Mouse (Mus musculus) macrophage (primary cell): ENCODE data around the gene Capn9. TPM values are rescaled to one million over a fixed set of nuclear protein-coding genes. Genes with fewer than 3 reads are reported as not detected.

Experiments used
- H3K27ac ChIP-seq: fragments of 350-480 bp; formaldehyde crosslinking; 2 replicates; pipeline ENCODE4 v1.9.0; 2021
- H3K36me3 ChIP-seq: fragments of 350-480 bp; formaldehyde crosslinking; 2 replicates; pipeline ENCODE4 v1.9.0; 2021; ENCODE audit errors: inconsistent target
- H3K4me3 ChIP-seq: fragments of 350-480 bp; formaldehyde crosslinking; 2 replicates; pipeline ENCODE4 v1.9.0; 2021; ENCODE audit errors: inconsistent target
- H3K79me2 ChIP-seq: fragments of 350-480 bp; formaldehyde crosslinking; 2 replicates; pipeline ENCODE4 v1.9.0; 2021; ENCODE audit errors: inconsistent target
- WGBS: methylation state at CpG from one replicate; pipeline ENCODE4 v1.1.7; 2026; ENCODE audit warnings: inconsistent platforms; ENCODE audit not compliant: missing documents; 5-methylcytosine and 5-hydroxymethylcytosine counted together
- polyA plus RNA-seq: library from polyadenylated mRNA; stranded (reverse); fragments of 250-400 nt; gene quantifications from 3 replicates; pipeline ENCODE4 v1.2.4, GENCODE M21; 2018; ENCODE audit warnings: inconsistent platforms
- total RNA-seq, 78 experiments: library from RNA; depleted of rRNA; stranded (reverse); fragments of 250-400 nt; gene quantifications; 1 replicate in 9 of 78; 2 replicates in 24 of 78; 3 replicates in 43 of 78; 4 replicates in 2 of 78; pipeline ENCODE4 v1.2.4; 2018; ENCODE audit warnings: inconsistent platforms in 56 of 78

Capn9 gene
- total RNA-seq (2018; cell fraction: chromatin; rRNA removed) = not detected
- total RNA-seq (2018; cell fraction: cytosol; rRNA removed) = under 1 TPM in 2 of 26 experiments, not detected in 24; 0.05 to 0.06 TPM
- not detected for total RNA-seq (2018; cell fraction: nucleus; rRNA removed)
- polyA plus RNA-seq = not detected in 3 replicates

DNA sequence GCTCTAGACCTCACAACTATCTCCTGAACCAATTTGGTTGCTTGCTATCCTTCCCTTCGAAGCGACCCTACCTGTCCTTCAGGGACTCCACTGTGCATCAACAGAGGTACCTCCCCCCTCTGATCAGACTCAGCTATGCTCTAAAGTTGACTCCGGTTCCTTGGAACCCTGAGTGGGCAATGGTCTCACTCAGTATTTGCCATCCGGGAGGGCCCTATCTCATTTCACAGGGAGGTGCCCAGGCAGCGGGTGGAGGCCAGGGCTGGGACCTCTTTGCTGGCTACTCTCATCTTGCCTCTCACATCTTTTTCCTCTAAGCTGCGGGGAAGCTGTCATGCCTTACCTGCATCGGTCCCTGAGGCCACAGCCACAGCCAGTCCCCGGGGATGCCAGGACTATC is at the start of gene Capn9:
TSS of gene Capn9 (plus strand) at position 301 of the 400 bp plus-strand sequence.
- no peaks in the 10 kb centered on the region for H3K36me3 ChIP-seq
- H3K27ac ChIP-seq = no peak within 1 kb of the TSS
- WGBS = 86% methylated on average over 8 of the region's 8 CpGs
- H3K79me2 ChIP-seq = no peaks in the 10 kb centered on the region
- no peak within 1 kb of the TSS for H3K4me3 ChIP-seq

DNA sequence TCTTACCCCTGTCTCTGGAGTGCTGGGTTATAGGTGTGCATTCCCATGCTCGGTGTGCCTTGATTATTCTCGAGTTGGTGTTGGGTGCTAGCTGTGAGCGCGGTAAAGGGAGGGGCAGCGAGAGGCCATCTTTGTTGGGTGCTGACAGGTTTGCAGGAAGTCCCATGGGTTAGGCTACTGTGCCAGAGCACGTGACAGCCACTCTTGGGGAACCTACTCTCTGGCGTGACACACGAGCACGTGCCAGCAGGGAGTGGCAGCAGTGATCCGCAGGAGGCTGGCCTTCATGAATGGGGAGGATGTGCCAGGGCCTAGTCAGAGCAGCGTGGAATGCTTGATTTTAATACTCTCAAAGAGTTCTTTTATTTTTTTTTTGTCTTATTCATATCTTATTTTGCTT is 49.6 kb upstream of the Capn9 start:
- Histone ChIP-seq H3K4me3 (no peak overlapping the region), H3K79me2 (peaks cover 69% of the 10 kb centered on the region), H3K27ac (no peak overlapping the region), H3K36me3 (peaks cover 60% of the 10 kb centered on the region)
- 94% methylated on average over 11 of the region's 11 CpGs for WGBS

DNA sequence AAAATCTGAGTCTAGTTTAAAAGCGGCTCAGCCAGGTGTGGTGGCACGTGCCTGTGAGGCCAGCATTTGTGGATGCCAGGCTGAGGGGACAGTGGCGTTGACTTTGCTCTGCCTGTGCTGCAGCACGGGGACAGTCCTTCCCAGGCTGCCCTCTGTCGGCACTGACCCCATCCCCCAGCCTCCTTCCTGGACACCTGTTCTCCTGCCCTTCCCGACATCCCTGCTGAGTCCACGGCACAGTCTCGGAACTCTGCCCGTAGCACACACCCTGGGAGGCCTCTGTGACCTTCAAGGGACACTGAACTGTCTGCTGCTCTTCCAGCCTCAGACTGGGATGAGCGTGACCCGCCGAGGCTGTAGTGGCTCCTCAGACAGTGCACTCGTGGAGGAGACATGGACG is 45.8 kb upstream of the Capn9 start:
- peaks cover 97% of the 10 kb centered on the region for H3K36me3 ChIP-seq
- 91% methylated on average over 14 of the region's 14 CpGs for WGBS
- H3K79me2 ChIP-seq = peaks cover 30% of the 10 kb centered on the region
- H3K4me3 ChIP-seq = no peak overlapping the region
- no peak overlapping the region for H3K27ac ChIP-seq

DNA sequence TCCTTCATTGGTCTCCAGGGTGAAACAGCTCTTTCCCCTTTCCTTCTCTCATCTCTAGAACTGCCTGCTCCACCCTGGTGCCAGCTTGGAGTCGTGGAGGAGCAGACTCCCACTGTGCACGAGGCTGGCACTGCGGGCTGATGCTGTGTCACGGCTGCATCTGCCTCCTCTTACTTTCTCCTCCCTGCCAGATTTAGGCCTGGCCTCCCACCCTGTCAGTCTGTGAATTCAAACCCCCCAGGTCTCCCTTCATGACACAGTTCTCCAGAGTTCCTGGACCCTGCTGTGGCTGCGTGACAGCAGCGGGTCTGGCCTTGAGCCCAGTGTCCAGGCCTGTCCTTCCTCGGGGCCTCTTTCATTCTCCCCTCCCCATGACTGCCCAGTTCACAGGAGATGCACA is 45.4 kb upstream of the Capn9 start:
- Histone ChIP-seq H3K4me3 (no peak overlapping the region), H3K36me3 (peaks cover 98% of the 10 kb centered on the region), H3K27ac (no peak overlapping the region), H3K79me2 (peaks cover 26% of the 10 kb centered on the region)
- WGBS = 92% methylated on average over 7 of the region's 7 CpGs

DNA sequence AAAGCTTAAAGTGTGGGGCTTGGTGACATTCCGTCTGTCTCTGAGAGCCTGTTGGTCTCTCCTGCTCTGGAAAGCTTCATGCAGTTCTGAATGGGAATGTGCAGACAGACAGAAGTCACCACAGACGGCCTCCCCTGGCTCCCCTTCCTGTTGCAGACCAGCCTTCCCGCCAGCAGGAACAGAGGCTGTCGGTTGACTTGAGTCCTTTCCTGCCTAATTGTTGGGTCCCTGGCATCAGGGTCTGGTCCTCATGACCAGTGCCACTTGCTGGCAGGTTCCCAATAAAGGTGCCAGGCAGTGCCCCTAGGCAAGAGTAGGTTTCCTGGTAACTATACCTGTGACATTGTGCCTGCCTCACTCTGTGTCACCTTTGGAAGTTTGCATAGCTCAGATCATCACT is 44.9 kb upstream of the Capn9 start:
- H3K4me3 ChIP-seq = no peak overlapping the region
- 98% methylated on average over 4 of the region's 4 CpGs for WGBS
- H3K36me3 ChIP-seq = peaks cover 98% of the 10 kb centered on the region
- H3K79me2 ChIP-seq = peaks cover 21% of the 10 kb centered on the region
- H3K27ac ChIP-seq = no peak overlapping the region

DNA sequence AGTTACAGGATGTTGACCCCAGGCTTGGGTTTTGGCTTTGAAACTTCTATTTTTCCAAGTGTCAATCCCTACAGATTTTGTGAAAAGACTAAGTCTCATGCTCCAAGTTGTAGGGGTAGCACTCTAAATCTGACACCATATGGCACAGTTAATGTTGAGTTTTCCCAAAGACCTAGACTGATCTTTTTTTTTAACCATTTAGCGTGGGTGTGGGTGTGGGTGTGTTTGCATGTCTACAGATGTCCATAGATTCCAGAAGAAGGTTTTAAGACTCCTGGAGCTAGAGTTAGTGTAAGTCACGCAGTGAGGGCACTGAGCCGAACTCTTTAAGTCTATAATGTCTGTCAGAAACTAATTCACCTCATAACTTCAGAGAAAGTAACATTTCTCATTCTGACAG is 43.3 kb upstream of the Capn9 start:
- H3K36me3 ChIP-seq = peaks cover 90% of the 10 kb centered on the region
- WGBS = 100% methylated on average over 3 of the region's 3 CpGs

DNA sequence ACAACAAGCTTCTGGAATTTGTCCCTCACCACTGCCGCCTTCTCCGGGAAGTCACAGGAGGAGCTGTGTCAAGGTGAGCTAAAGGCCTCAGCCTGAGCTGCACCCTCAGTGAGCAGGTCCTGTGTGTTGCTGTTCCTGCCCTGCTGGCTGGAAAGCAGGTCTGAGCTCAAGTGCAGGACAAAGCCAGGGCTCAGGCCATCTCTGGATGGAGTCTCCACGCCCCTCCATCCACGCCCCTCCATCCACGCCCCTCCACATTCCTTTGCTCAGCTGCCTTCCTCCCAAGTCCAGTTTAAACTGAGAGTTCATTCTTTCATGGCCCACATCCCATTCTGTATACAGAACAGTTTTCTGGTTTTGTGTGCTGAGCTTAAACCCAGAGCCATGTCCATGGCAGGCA is 40.5 kb upstream of the Capn9 start:
- H3K36me3 ChIP-seq = peaks cover 90% of the 10 kb centered on the region
- no peak overlapping the region for H3K27ac ChIP-seq
- H3K79me2 ChIP-seq = no peaks in the 10 kb centered on the region
- no peak overlapping the region for H3K4me3 ChIP-seq
- 98% methylated on average over 5 of the region's 5 CpGs for WGBS

More for the DNA sequence above, 43.3 kb upstream of the Capn9 start:
- peaks cover 5% of the 10 kb centered on the region; the same call in 1 of the 2 replicates for H3K79me2 ChIP-seq
- no peak overlapping the region for H3K27ac ChIP-seq
- no peak overlapping the region for H3K4me3 ChIP-seq

DNA sequence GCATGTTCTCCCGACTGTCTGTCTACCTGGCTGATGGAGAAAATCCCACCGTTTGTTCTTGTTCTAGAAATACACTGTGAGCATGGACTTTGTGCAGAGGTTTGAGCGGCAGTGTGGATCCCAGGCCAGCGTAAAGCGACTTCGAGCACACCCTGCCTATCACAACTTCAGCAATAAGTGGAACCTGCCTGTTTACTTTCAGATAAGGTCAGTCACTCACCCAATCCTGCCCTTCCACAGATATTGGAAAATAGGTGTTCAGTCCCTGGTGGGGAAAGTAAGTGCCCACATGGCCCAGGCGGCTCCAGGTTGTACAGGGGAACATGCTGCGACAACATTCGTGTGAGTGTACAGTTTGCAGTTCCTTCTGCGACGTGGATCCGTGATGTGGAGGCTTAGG is 35.0 kb upstream of the Capn9 start:
- H3K27ac ChIP-seq = no peak overlapping the region
- WGBS = over 99% methylated on average over 12 of the region's 12 CpGs
- no peak overlapping the region for H3K4me3 ChIP-seq
- H3K79me2 ChIP-seq = no peaks in the 10 kb centered on the region
- peaks cover 91% of the 10 kb centered on the region for H3K36me3 ChIP-seq

DNA sequence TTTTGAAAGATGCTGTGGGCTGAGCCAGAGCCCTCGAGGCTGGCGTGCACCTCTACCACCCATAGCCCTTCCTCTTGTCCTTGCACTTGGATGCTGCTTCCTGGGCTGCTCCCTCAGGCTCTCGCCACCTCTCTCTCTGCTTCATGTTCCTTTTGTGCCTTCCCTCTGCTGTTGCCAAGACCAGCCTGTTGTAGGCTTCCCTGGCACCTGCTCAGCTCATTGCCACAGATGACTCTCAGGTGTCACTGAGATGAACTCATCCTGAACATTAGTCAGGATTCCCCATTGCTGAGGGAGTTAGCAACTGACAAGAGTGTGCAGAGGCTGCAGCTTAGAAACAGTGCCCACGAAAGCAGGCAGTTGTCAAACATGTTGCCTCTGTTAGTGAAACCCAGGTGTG is 33.9 kb upstream of the Capn9 start:
- WGBS = 96% methylated on average over 4 of the region's 4 CpGs
- Histone ChIP-seq H3K36me3 (peaks cover 97% of the 10 kb centered on the region), H3K79me2 (no peaks in the 10 kb centered on the region), H3K27ac (no peak overlapping the region), H3K4me3 (no peak overlapping the region)

DNA sequence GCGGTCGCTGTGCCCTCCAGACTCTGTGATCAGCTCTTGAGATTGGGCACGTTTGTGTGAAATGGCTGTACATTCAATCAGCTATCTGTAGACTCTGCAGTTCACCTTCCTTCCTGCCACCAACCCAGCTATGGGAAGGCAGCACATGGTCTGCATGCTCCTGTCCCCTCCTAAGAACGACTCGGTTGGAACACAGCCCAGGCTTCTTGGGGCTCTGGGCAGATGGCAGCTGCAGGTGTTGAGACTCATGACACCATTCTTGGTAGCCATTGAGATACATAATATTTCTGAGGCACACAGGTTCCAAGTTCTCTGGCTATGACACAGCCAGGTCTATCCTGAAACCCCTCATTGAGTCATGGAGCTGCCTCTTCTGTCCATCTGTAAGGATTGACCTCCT is 32.6 kb upstream of the Capn9 start:
- 93% methylated on average over 5 of the region's 5 CpGs for WGBS
- Histone ChIP-seq H3K27ac (no peak overlapping the region), H3K36me3 (peaks cover 99% of the 10 kb centered on the region), H3K79me2 (no peaks in the 10 kb centered on the region), H3K4me3 (no peak overlapping the region)

DNA sequence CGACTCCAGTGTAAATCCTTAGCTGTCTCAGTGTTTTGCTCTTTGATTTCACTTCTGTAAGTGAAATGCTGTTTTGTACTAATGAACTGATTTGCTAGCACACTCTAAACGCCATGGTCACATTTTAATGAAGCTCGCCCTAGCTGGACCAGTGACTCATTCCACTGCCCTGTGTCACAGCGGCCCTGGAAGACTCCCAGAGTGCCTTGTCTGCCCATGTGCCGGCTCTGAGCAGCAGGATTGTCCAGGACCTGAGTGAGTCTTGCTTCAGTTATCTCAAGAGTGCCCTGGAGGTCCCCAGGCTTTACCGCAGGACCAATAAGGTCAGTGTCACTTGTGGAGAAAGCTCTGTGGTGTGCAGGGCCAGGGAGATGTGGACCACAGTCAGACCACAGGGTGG is 29.5 kb upstream of the Capn9 start:
- WGBS = 100% methylated on average over 6 of the region's 6 CpGs
- H3K4me3 ChIP-seq = no peak overlapping the region
- H3K79me2 ChIP-seq = no peaks in the 10 kb centered on the region
- peaks cover 97% of the 10 kb centered on the region for H3K36me3 ChIP-seq
- H3K27ac ChIP-seq = no peak overlapping the region

DNA sequence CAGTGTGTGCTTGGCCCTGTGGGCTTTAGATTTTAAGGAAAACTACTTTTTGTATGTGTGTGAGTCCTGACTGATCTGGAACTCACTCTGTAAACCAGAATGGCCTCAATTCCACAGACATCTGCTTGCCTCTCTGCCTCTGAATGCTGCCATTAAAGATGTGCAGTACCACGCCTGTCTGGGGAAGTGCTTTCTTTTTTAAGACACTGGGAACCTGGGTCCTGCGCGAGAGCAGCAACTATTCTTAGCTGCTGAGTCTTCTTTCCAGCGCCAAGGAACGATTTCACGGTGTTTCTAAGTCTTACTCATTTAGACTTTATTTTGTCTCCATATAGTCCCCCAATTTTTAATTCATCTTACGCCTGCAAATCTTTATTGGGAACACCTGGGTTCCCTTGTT is 29.1 kb upstream of the Capn9 start:
- Histone ChIP-seq H3K27ac (no peak overlapping the region), H3K79me2 (no peaks in the 10 kb centered on the region), H3K36me3 (peaks cover 97% of the 10 kb centered on the region), H3K4me3 (no peak overlapping the region)
- 93% methylated on average over 7 of the region's 7 CpGs for WGBS

DNA sequence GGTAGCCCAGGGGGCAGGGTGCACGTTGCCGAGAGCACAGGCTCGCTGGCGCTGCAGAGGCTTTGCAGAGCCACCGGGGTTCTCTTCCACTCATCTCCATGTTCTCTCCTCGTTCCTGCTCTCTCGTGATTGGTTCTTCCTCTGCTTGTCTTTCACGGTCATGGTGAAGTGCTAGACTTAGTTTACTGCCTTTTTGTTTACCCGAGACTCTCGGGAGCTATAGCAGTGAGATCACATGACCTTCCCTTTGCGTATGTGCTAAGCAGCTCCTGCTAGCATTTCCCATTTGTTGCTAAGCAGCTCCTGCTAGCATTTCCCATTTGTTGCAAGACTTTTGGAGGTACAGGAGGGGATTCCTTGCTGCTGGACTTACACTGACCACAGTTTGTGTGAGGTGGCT is 28.6 kb upstream of the Capn9 start:
- 93% methylated on average over 11 of the region's 11 CpGs for WGBS
- peaks cover 97% of the 10 kb centered on the region for H3K36me3 ChIP-seq
- H3K4me3 ChIP-seq = no peak overlapping the region
- no peaks in the 10 kb centered on the region for H3K79me2 ChIP-seq
- no peak overlapping the region for H3K27ac ChIP-seq

DNA sequence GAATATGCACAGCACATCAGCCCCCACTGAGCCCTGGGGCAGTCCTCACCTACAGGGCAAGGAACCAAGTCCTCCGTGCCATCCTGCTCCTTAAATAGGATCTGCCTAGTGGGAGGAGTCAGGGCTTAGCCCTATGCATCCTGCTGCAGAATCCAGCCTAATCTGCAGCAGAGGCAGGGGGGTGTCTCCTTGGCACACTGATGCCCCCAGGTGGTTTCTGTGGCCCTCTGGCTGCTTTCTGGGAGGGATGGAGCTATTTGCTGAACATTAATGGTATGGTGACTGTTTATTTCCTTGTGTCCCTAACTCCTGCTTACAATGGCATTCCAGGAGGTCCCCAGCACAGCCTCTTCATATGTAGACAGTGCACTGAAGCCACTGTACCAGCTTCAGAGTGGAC is 27.7 kb upstream of the Capn9 start:
- Histone ChIP-seq H3K4me3 (no peak overlapping the region), H3K27ac (no peak overlapping the region), H3K36me3 (peaks cover 91% of the 10 kb centered on the region), H3K79me2 (no peaks in the 10 kb centered on the region)
- WGBS = 92% methylated on average over 1 of the region's 1 CpGs

DNA sequence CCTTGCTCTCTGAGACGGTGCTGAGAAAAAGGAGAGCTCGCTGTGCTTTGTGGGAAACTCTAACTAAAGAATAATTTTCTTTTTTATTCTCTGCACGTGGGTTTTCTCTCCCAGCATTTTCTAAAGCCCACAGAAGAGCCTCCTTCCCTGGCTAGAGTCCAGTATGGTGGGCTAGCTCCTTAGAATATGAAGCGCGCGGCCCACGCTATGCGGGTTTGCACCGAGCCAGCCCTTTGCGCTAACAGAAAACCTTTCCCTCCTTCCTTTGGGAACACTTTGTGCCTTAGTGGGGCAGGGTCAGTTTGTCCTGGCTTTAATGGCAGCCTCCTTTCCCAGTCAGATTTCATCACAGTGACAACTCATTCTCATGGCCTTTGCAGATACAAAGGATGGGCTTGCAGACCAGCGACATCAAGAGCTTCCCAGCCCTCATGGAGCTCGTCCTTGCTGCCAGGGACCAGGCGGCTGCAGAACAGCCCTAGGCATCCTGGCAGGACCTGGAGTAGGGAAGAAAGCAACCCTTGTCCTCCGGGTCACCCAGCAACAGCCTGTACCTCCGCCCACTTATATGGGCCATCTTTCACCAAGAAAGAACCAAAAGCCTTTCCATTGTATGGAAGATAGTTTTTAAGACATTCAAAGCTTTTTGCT is 24.8 kb upstream of the Capn9 start:
- no peak overlapping the region for H3K4me3 ChIP-seq
- WGBS = 96% methylated on average over 14 of the region's 15 CpGs
- H3K36me3 ChIP-seq = peaks cover 62% of the 10 kb centered on the region
- H3K79me2 ChIP-seq = no peaks in the 10 kb centered on the region
- H3K27ac ChIP-seq = no peak overlapping the region
